Mouse (Mus musculus): ENCODE data around the gene Cnnm2. TPM values are rescaled to one million over a fixed set of nuclear protein-coding genes. Genes with fewer than 3 reads are reported as not detected.

Gene Cnnm2
- polyA plus RNA-seq, 1 experiment from 2014 or later: 4.2 TPM

- DNase-seq (ENCODE audit: low spot score) (peak; percentile 96), ATAC-seq (ENCODE audit: low read depth) (peak; percentile 81; the same call in 1 of the 2 replicates)
- H3K4me2 ChIP-seq (ENCODE audit: low read depth, low read length): no peak overlapping the region; the same call in 1 of the 2 replicates
- H3K4me3 ChIP-seq (ENCODE audit: low read depth, low read length): no peak overlapping the region
- H3K4me1 ChIP-seq (ENCODE audit: control insufficient read depth, insufficient read depth, low read length): peaks cover 21% of the 10 kb centered on the region
- no peaks in the 10 kb centered on the region for H3K27me3 ChIP-seq (replicated peaks; ENCODE audit: control insufficient read depth, insufficient read depth, low read length)
- H3K9ac ChIP-seq (ENCODE audit: low read depth, low read length): no peak overlapping the region
- H3K9me3 ChIP-seq (ENCODE audit: control insufficient read depth, low read length): no peaks in the 10 kb centered on the region
- H3K36me3 ChIP-seq (ENCODE audit: control insufficient read depth, insufficient read depth, low read length): no peaks in the 10 kb centered on the region
- WGBS: 33% methylated on average over 6 of the region's 6 CpGs
- H3K27ac ChIP-seq (replicated peaks; ENCODE audit: low read depth, low read length): peak overlapping the region; percentile 44; the same call in 1 of the 2 replicates
Measured at GRCm38 (mm10) chr19:46929044-46929587, 167.7 kb downstream of the Cnnm2 start.

Other genes starting within 250 kb of the Cnnm2 start
- 83.7 and 94.0 TPM in 2 replicates for gene Arl3, start 188.4 kb upstream of the Cnnm2 start, polyA plus RNA-seq (2014; fragmentation: Nextera tagmentation; extraction: Ambion mirVana)
- gene Sfxn2, start 188.2 kb upstream of the Cnnm2 start, polyA plus RNA-seq (2014; fragmentation: Nextera tagmentation; extraction: Ambion mirVana): 16.7 and 19.7 TPM in 2 replicates
- 37.7 and 42.6 TPM in 2 replicates for gene Wbp1l, start 162.5 kb upstream of the Cnnm2 start, polyA plus RNA-seq (2014; fragmentation: Nextera tagmentation; extraction: Ambion mirVana)
- gene Cyp17a1, start 88.4 kb upstream of the Cnnm2 start, polyA plus RNA-seq (2014; fragmentation: Nextera tagmentation; extraction: Ambion mirVana): 0.33 and 0.87 TPM in 2 replicates
- gene Borcs7, start 71.7 kb upstream of the Cnnm2 start, polyA plus RNA-seq (2014; fragmentation: Nextera tagmentation; extraction: Ambion mirVana): 13.9 and 14.3 TPM in 2 replicates
- 19.4 and 24.1 TPM in 2 replicates for gene As3mt, start 54.1 kb upstream of the Cnnm2 start, polyA plus RNA-seq (2014; fragmentation: Nextera tagmentation; extraction: Ambion mirVana)

Data from embryonic facial prominence, embryonic 14.5 days (tissue).